Mouse (Mus musculus): ENCODE results near the gene Ppp4r3b. TPM values are rescaled to one million over a fixed set of nuclear protein-coding genes. Genes with fewer than 3 reads are reported as not detected.

Gene Ppp4r3b
- 10 to 100 TPM; 29.7 to 35.7 TPM for total RNA-seq (2021)

GRCm38 (mm10) chr11:29172563-29173124 is at the start of gene Ppp4r3b:
Ppp4r3b (plus strand) TSS chr11:29172890.
- intact Hi-C loops (cut with DNase I): loop anchor here (2.0 kb wide), 1 partner anchor 202 kb away; no protein-coding TSS in a partner anchor
- DNase-seq: peak; percentile 93 to 94

GRCm38 (mm10) chr11:29129862-29130384 is 42.8 kb upstream of the Ppp4r3b start:
- no peak for DNase-seq
- intact Hi-C loops (cut with DNase I): loop anchor here (2.0 to 10.0 kb wide), 2 partner anchors 321 to 515 kb away; no protein-coding TSS in a partner anchor

- intact Hi-C loops (cut with DNase I): loop anchor here (2.0 to 10.0 kb wide), 2 partner anchors 322 to 516 kb away; no protein-coding TSS in a partner anchor
- DNase-seq: peak; percentile 89 to 90
Observed at GRCm38 (mm10) chr11:29130385-29131355, 42.0 kb upstream of the Ppp4r3b start, which contains the start of gene Pnpt1. Pnpt1 (plus strand) TSS chr11:29130744.

DNA sequence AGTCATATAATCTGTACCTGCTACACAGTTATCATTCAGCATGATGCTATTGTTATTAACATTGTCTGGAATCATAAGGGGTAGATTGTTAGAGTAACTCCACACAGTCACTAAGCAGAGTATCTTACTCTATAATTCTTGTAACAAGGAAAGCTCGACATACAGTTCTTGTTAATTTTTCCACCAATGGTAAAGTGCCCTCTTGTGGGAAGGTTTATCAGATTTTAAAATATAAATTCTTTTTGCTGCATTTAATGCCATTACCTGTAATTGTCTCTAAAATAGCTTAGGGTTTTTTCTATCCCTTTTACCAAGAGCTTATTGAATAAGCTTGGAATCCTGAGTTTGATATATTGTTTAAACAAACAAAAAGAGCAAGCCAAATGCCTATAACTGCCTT is 32.0 kb upstream of the Ppp4r3b start:
- intact Hi-C loops (cut with DNase I): no loop called here
- DNase-seq: no peak

GRCm38 (mm10) chr11:29148901-29149300 is 23.8 kb upstream of the Ppp4r3b start:
- DNase-seq: no peak
- intact Hi-C loops (cut with DNase I): no loop called here

GRCm38 (mm10) chr11:29163569-29163968 is 9.1 kb upstream of the Ppp4r3b start:
- no peak for DNase-seq
- intact Hi-C loops (cut with DNase I): no loop called here

DNA sequence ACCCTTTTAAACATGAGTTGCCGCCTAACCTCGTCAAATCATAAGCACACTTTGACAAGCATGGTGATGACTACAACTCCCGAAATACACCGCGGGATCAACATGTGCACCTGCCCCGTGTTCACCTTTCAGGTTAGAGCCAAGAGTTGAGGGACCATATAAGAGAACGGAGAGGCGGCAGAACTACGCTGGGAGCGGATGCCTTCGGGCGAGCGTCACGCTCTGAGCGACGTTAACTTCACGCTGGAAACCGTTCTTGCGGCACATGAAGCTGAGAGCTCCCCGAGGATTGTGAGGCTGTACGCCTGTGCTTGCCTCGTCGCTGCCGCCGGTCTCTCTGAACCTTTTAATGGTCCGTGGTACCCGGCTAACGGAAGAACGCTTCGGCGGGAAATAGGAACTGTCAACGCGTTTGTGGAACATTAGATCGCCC is 715 bp upstream of the Ppp4r3b start:
- intact Hi-C loops (cut with DNase I): loop anchor here (2.0 kb wide), 1 partner anchor 203 kb away; no protein-coding TSS in a partner anchor
- DNase-seq: peak in 1 of 2 experiments; percentile 44

- DNase-seq: peak; percentile 55 to 68
- intact Hi-C loops (cut with DNase I): loop anchor here (2.0 kb wide), 1 partner anchor 202 kb away; no protein-coding TSS in a partner anchor
Observed at GRCm38 (mm10) chr11:29173125-29173631, 488 bp downstream of the Ppp4r3b start.

- intact Hi-C loops (cut with DNase I): loop anchor here (2.0 kb wide), 1 partner anchor 201 kb away; no protein-coding TSS in a partner anchor
- DNase-seq: no peak
Observed at GRCm38 (mm10) chr11:29173706-29174436, 1.2 kb downstream of the Ppp4r3b start.

GRCm38 (mm10) chr11:29179319-29179718 is 6.6 kb downstream of the Ppp4r3b start:
- no peak for DNase-seq
- intact Hi-C loops (cut with DNase I): no loop called here

GRCm38 (mm10) chr11:29180657-29181056 is 8.0 kb downstream of the Ppp4r3b start:
- DNase-seq: peak; percentile 14 to 25
- intact Hi-C loops (cut with DNase I): no loop called here

DNA sequence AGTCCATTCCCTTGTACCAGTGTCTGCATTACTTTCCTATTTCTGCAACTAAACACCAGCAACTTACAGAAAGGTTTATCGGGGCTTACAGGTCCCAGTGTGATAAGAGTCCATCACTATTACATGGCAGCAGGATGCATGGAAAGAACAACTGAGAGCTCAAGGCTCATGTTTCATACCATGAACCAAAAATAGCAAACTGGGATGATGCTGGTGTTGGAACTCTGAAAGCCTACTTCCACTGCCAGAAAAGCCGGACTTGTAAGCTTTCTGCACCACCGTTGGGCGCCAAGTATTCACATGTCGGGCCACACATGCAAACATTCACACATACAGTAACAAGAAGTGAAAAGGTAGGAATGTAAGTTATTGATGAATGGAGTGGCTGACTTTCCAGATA is 9.1 kb downstream of the Ppp4r3b start:
- DNase-seq: no peak
- intact Hi-C loops (cut with DNase I): no loop called here

DNA sequence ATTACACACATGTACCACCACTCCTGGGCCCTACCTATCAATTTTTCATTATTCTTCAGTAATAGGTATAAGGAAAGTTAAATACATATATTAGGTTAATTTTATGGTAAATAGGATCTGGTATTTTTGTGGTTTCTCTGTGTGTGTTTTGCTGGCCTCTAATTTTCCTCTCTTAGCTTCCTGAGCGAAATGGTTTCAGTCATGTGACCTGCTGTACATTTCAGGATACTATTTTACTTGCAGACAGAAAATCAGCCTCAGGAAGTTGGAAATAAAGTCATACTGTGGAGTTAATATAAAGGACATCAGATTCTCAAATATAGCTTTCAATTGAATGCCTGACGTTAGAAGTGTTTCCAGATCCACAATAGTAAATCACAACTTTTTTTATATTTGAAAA is 16.3 kb downstream of the Ppp4r3b start:
- intact Hi-C loops (cut with DNase I): no loop called here
- DNase-seq: no peak

DNA sequence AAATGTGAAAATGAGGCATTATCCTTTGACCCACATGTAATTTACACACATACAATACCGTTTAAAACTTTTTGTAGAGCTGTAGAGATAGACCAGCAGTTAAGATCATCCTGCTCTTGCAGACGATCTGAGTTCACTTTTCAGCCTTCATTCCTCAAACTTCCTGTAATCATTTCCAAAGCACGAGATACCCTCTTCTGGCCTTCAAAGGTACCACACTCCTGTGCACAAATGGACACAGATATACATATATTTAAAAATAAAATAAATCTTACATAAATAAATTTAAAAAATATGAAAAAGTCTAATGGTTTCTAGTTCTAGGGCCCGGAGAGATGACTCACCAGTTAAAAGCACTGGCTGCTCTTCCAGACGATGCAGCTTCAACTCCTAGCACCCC is 31.0 kb downstream of the Ppp4r3b start:
- no peak for DNase-seq
- intact Hi-C loops (cut with DNase I): no loop called here

DNA sequence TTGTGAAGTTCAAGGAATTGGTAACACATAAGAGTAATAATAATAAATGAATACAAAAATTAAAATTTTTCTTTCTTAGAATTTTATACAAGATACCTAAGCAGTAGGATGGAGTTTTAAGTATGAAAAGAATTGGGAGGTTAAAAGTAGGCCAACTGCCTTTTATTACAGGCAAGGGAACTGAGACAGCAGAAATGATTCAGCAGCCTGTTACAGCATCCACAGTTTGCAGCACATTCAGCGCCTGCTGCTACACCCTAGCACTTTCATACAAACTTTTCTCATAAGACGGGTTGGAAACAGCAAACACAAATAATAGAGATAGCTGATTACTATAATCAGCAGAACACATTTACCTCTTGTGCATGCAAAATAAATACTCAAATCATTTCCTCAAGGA is 37.1 kb downstream of the Ppp4r3b start:
- intact Hi-C loops (cut with DNase I): no loop called here
- no peak for DNase-seq

DNA sequence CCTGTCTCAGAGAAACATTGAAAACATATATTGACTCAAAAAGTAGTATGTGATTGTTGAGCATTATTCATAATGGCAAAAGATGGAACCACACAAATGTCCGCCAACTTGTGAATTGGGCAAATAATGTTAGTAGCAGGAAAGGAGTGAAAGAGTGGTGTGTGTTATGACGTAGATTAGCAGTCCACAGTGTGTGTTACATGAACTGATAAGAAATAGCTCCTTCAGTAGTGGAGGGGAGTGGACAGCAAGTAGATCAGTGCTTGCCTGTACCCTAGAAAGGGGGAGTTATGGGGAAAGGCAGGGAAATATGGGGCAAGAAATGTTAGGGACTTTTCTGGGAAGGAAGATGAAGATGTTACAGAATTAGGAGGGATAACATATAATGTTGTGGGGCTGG is 43.5 kb downstream of the Ppp4r3b start:
- no peak for DNase-seq
- intact Hi-C loops (cut with DNase I): no loop called here

DNA sequence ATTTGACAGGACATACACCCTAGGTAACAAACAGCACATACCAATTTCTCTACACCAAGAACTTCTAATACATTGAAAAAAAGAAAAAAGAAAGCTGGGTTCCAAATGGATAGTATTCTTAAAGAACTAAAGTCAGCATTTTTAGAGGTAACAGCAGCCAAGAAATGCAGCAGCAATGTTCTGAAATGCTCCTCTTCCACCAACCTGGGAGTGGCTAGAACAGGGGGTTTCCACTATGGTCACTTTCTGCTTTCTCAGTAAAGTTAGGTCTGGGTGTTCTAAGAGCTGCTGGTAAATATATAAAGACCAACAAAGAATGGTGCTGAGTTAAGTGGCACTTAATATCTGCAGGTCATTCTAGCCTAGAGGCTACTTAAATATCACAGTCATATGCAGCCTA is 46.4 kb downstream of the Ppp4r3b start:
- DNase-seq: no peak
- intact Hi-C loops (cut with DNase I): no loop called here

GRCm38 (mm10) chr11:29222310-29222709 is 49.6 kb downstream of the Ppp4r3b start:
- no peak for DNase-seq
- intact Hi-C loops (cut with DNase I): no loop called here

DNA sequence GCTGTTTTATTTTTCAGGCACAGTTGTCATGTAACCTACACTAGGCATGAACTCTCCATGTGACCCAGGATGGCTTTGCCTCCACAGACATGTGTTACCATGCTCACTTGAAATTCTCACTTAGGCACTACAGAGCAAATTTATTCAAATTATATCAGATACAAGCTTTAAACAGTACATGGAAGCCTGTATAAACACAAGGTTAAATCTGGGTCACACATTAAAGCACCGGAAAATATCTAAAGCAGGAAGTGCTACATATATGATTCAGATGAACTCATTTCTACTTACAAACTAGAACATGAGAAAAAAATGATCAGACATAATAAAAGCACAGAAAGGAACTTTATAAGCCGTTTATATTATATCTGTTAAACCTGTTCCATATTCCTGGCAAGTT is 52.1 kb downstream of the Ppp4r3b start:
- DNase-seq: no peak
- intact Hi-C loops (cut with DNase I): no loop called here

- DNase-seq: no peak
- intact Hi-C loops (cut with DNase I): no loop called here
Observed at GRCm38 (mm10) chr11:29228957-29229356, 56.3 kb downstream of the Ppp4r3b start.
